Mouse (Mus musculus) central nervous system, embryonic 18 days (tissue): Measurements from ENCODE around the gene Chsy1. TPM values are rescaled to one million over a fixed set of nuclear protein-coding genes. Genes with fewer than 3 reads are reported as not detected.

Experiments
- polyA plus RNA-seq: library from polyadenylated mRNA; depleted of rRNA; stranded (reverse); fragments of >200 nt; gene quantifications from 2 replicates; pipeline ENCODE4 v1.2.3, GENCODE M21; 2012; rRNA removed

The Chsy1 gene
- polyA plus RNA-seq, result 14.1 and 14.2 TPM in 2 replicates

GRCm38 (mm10) chr7:66108961-66109854, at the start of gene Chsy1:
Chsy1 (plus strand) TSS chr7:66109515.

GRCm38 (mm10) chr7:66079364-66080230, 29.7 kb upstream of the Chsy1 start, which contains the start of gene Selenos:
Selenos (plus strand) TSS chr7:66079649.

Other genes starting within 250 kb of the Chsy1 start
- gene Pcsk6, start 247.8 kb upstream of the Chsy1 start, polyA plus RNA-seq, result 4.4 and 5.8 TPM in 2 replicates
- not detected in 2 replicates for gene Gm45213, start 65.9 kb upstream of the Chsy1 start, polyA plus RNA-seq
- gene Snrpa1, start 50.5 kb upstream of the Chsy1 start, polyA plus RNA-seq, result 71.1 and 72.4 TPM in 2 replicates
- gene Selenos, start 29.9 kb upstream of the Chsy1 start, polyA plus RNA-seq, result 67.4 and 72.2 TPM in 2 replicates